Mouse (Mus musculus): ENCODE results near the gene Gm42674.

GRCm38 (mm10) chr3:90653717-90654116, 52.0 kb downstream of the Gm42674 start, which contains the start of gene S100a7a:
- TF ChIP-seq CTCF (IDR thresholded peaks at IDR 0.05; ENCODE audit: borderline replicate concordance, control insufficient read depth, extremely low read depth, insufficient read depth, low read length, poor library complexity) (no peak), POLR2A (IDR thresholded peaks at IDR 0.05; ENCODE audit: control insufficient read depth, extremely low read depth, insufficient read depth, low read length, poor library complexity) (no peak)

All from thymus, adult 2 months (tissue).